ENCODE assay signal across 17 mouse cellular contexts in genomic region chr2:76982391-76983145, GRCm38 (mm10). TPM values are rescaled to one million over a fixed set of nuclear protein-coding genes. Genes with fewer than 3 reads are reported as not detected.
DNase-seq lines count a peak whose midpoint lies in the region; ATAC-seq and TF ChIP-seq lines count a peak whose summit lies in the region.
"Had no signal": no experiment of that assay in that cellular context is flagged by ENCODE, and none has a peak within 500 bp of the region (broad histone marks: within the 10 kb centered on the region; RNA-seq: fewer than 3 reads in every experiment).

Gene Ttn (minus strand): TSS chr2:76982547.

- intact Hi-C loops in heart, postnatal 10 days (cut with DNase I) = loop anchor here (5.0 kb wide), 1 partner anchor 50 kb away; no protein-coding TSS in a partner anchor

- H3K9me3 ChIP-seq in stomach, embryonic 16.5 days (replicated peaks; ENCODE audit: control insufficient read depth, low read length) = no peaks in the 10 kb centered on the region
- no peaks in the 10 kb centered on the region for H3K9me3 ChIP-seq in stomach, postnatal 0 days (ENCODE audit: control insufficient read depth, low read length)
- H3K9me3 ChIP-seq: forebrain, embryonic 10.5 days; intestine, embryonic 15.5 days; liver, embryonic 15.5 days; midbrain, embryonic 10.5 days; neural tube, embryonic 13.5 days had no signal

- H3K4me3 ChIP-seq in stomach, embryonic 16.5 days (replicated peaks; ENCODE audit: low read length) = no peak within 1 kb of the TSS
- H3K4me3 ChIP-seq in stomach, postnatal 0 days (ENCODE audit: low read depth, low read length) = no peak within 1 kb of the TSS
- H3K4me3 ChIP-seq: forebrain, embryonic 10.5 days; intestine, embryonic 15.5 days; liver, embryonic 15.5 days; midbrain, embryonic 10.5 days; neural tube, embryonic 13.5 days had no signal

- no peaks in the 10 kb centered on the region for H3K36me3 ChIP-seq in stomach, embryonic 16.5 days (ENCODE audit: control insufficient read depth, insufficient read depth, low read length)
- H3K36me3 ChIP-seq in stomach, postnatal 0 days (ENCODE audit: control insufficient read depth, insufficient read depth, low read length) = no peaks in the 10 kb centered on the region
- H3K36me3 ChIP-seq: forebrain, embryonic 10.5 days; intestine, embryonic 15.5 days; liver, embryonic 15.5 days; midbrain, embryonic 10.5 days; neural tube, embryonic 13.5 days had no signal

- no peak for ATAC-seq in stomach, embryonic 16.5 days (ENCODE audit: insufficient read depth, low FRiP score)
- no peak for ATAC-seq in stomach, postnatal 0 days (ENCODE audit: low FRiP score, low TSS enrichment)
- ATAC-seq: CD4-positive, CD25-positive, alpha-beta regulatory T cell, adult 4 months had no signal

- no peak for TF ChIP-seq CTCF in stomach, postnatal 0 days (IDR thresholded peaks at IDR 0.05; ENCODE audit: low read depth)

- no peak within 1 kb of the TSS for H3K4me2 ChIP-seq in stomach, embryonic 16.5 days (ENCODE audit: low read depth, low read length)
- H3K4me2 ChIP-seq in stomach, postnatal 0 days (replicated peaks; ENCODE audit: low read depth) = no peak within 1 kb of the TSS
- H3K4me2 ChIP-seq: intestine, embryonic 15.5 days; liver, embryonic 15.5 days; neural tube, embryonic 13.5 days had no signal

- no peak within 1 kb of the TSS for H3K9ac ChIP-seq in stomach, embryonic 16.5 days (ENCODE audit: low read length)
- no peak within 1 kb of the TSS for H3K9ac ChIP-seq in stomach, postnatal 0 days (ENCODE audit: low read length)
- H3K9ac ChIP-seq: intestine, embryonic 15.5 days; liver, embryonic 15.5 days; neural tube, embryonic 13.5 days had no signal

- no peak within 1 kb of the TSS for H3K27ac ChIP-seq in stomach, embryonic 16.5 days (ENCODE audit: low read length)
- no peak within 1 kb of the TSS for H3K27ac ChIP-seq in stomach, postnatal 0 days (replicated peaks)
- H3K27ac ChIP-seq: forebrain, embryonic 10.5 days; intestine, embryonic 15.5 days; liver, embryonic 15.5 days; midbrain, embryonic 10.5 days; neural tube, embryonic 13.5 days had no signal

- TF ChIP-seq EP300 in stomach, postnatal 0 days (optimal IDR thresholded peaks at IDR 0.05) = no peak

- 77% methylated on average over 18 of the region's 18 CpGs for WGBS in stomach, embryonic 16.5 days
- WGBS in stomach, postnatal 0 days = 82% methylated on average over 18 of the region's 18 CpGs

- no peaks in the 10 kb centered on the region for H3K4me1 ChIP-seq in stomach, embryonic 16.5 days (ENCODE audit: control insufficient read depth, insufficient read depth, low read length)
- no peaks in the 10 kb centered on the region for H3K4me1 ChIP-seq in stomach, postnatal 0 days (replicated peaks; ENCODE audit: control insufficient read depth, insufficient read depth)
- H3K4me1 ChIP-seq: forebrain, embryonic 10.5 days; intestine, embryonic 15.5 days; liver, embryonic 15.5 days; midbrain, embryonic 10.5 days; neural tube, embryonic 13.5 days had no signal

- no peaks in the 10 kb centered on the region for H3K27me3 ChIP-seq in stomach, embryonic 16.5 days (ENCODE audit: control insufficient read depth, insufficient read depth, low read length)
- no peaks in the 10 kb centered on the region for H3K27me3 ChIP-seq in stomach, postnatal 0 days (ENCODE audit: control insufficient read depth, insufficient read depth, low read length)
- H3K27me3 ChIP-seq: intestine, embryonic 15.5 days; liver, embryonic 15.5 days; neural tube, embryonic 13.5 days had no signal

- no peak for DNase-seq in stomach, postnatal 0 days (ENCODE audit: low spot score)
- peak; percentile 83 to 86 for DNase-seq in heart, adult 18-20 months
- DNase-seq in heart, postnatal 10 days = peak; percentile 86 to 88
- no peak for DNase-seq in retina, postnatal 1 day
- no peak for DNase-seq in layer of hippocampus, adult 9-11 months
- DNase-seq in kidney, adult 11 months = no peak
- DNase-seq in spleen, postnatal 36 days (ENCODE audit: low spot score in 2 of 2) = no peak
- DNase-seq: adrenal gland, adult 2 months; kidney, postnatal 36 days; right cerebral cortex, adult 18-20 months had no signal

RNA-seq across cellular contexts. Expression of gene Ttn, which starts in this region (rescaled TPM):
- 1.3 and 45.3 TPM in 2 replicates for polyA plus RNA-seq in stomach, embryonic 16.5 days (2015; fragmentation: Nextera tagmentation; extraction: Ambion mirVana)
- polyA plus RNA-seq in stomach, postnatal 0 days (2015; fragmentation: Nextera tagmentation; extraction: Ambion mirVana) = 0.70 and 0.73 TPM in 2 replicates
- 1,000 to 10,000 TPM; 2,666 to 2,843 TPM for total RNA-seq in heart, adult 18-20 months (2021)
- total RNA-seq in heart, postnatal 10 days (2021) = 1,000 to 10,000 TPM; 2,261 to 2,393 TPM

Comparison
In these comparisons a context has a peak if more than half of its experiments do, and no peak if none do; other contexts are left out.
1. DNase-seq: peak in heart, adult 18-20 months (2 of 2) and heart, postnatal 10 days (2 of 2); none in stomach, postnatal 0 days (single experiment), retina, postnatal 1 day (single experiment), layer of hippocampus, adult 9-11 months (single experiment), kidney, adult 11 months (single experiment) and spleen, postnatal 36 days (0 of 2).